Mouse (Mus musculus) left cerebral cortex, adult 2 months (tissue): Measurements from ENCODE around the gene Dennd2a. TPM values are rescaled to one million over a fixed set of nuclear protein-coding genes. Genes with fewer than 3 reads are reported as not detected.
"Not testable (repeated sequence)": the region's sequence is repeated elsewhere in the genome, so short reads cannot be mapped to it uniquely, and the experiment has no call there.

Experiments used
- DNase-seq, 2 experiments: peaks; one replicate each; pipeline ENCODE4 v3.0.0; 2021 to 2022; ENCODE audit warnings: low spot score in 2 of 2, mixed read lengths in 1 of 2; ENCODE audit errors: extremely low spot score in 1 of 2
- H3K27ac ChIP-seq: fragments of 200-600 bp; 2 replicates; pipeline ENCODE4 v1.8.1; 2022
- H3K4me3 ChIP-seq: fragments of 200-600 bp; 2 replicates; pipeline ENCODE4 v1.8.1; 2022
- CTCF ChIP-seq: fragments of 200-600 bp; IDR thresholded peaks from 2 replicates; pipeline ENCODE4 v1.8.1; 2022; ENCODE audit warnings: antibody characterized with exemption, mild to moderate bottlenecking, moderate library complexity
- intact Hi-C: fragments of 180-260 bp; cut with DNase I; formaldehyde crosslinking; loops from one replicate; pipeline ENCODE4 v1.15.1; 2025
- total RNA-seq, 2 experiments: library from RNA; stranded (reverse); gene quantifications; 2 replicates each; pipeline ENCODE4 v1.2.3; 2021

The Dennd2a gene
- total RNA-seq, 2 experiments from 2014 or later, result 23.2 to 25.3 TPM

DNA sequence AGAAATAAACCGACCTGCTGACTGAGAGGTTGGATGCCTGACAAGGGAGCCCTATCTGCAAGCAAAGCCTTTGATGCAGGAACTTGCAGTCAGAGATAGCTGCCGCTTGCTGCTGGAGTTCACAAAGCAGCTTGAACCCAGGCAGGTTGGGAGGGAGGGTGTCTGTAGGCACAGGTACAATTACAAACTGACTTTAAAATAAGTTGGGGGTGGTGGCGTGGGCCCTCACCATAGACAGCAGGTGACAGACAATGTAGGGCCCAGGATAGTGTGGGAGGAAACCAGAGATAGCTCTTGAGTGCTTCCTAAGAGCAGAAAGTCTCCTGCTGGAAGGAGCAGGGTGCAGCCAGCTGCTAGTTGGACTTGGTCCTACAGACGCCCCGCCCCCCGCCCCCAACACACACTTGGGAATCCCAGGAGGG, 134.5 kb downstream of the Dennd2a start:
- intact Hi-C loops, result no loop called here
- TF ChIP-seq CTCF, result no peak
- peak in 1 of 2 experiments; percentile 42 for DNase-seq
- no peak overlapping the region for H3K4me3 ChIP-seq
- no peak overlapping the region for H3K27ac ChIP-seq

DNA sequence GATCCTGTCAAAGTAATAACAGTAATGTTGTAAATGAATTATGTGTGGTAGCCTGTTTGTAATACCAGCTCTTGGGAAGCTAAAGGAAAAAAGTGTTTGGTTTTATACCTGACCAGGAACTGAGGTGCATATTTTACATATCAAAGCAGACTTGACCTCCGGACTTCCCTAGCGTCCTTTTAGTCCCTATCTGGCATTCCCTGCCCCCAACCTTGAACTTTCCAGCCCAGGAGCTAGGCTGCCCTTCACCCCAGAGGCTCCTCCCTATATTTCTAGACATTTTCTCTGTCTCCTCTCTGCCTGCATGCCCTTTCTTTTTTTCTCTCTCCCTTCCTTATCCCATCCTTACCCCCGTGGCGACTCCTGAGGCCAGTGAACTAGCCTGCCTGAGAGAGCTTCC, 136.8 kb downstream of the Dennd2a start:
- peak overlapping the region; percentile 97; the same call in 1 of the 2 replicates for H3K27ac ChIP-seq
- no peak for DNase-seq
- H3K4me3 ChIP-seq, result no peak overlapping the region
- no peak for TF ChIP-seq CTCF
- intact Hi-C loops, result no loop called here

DNA sequence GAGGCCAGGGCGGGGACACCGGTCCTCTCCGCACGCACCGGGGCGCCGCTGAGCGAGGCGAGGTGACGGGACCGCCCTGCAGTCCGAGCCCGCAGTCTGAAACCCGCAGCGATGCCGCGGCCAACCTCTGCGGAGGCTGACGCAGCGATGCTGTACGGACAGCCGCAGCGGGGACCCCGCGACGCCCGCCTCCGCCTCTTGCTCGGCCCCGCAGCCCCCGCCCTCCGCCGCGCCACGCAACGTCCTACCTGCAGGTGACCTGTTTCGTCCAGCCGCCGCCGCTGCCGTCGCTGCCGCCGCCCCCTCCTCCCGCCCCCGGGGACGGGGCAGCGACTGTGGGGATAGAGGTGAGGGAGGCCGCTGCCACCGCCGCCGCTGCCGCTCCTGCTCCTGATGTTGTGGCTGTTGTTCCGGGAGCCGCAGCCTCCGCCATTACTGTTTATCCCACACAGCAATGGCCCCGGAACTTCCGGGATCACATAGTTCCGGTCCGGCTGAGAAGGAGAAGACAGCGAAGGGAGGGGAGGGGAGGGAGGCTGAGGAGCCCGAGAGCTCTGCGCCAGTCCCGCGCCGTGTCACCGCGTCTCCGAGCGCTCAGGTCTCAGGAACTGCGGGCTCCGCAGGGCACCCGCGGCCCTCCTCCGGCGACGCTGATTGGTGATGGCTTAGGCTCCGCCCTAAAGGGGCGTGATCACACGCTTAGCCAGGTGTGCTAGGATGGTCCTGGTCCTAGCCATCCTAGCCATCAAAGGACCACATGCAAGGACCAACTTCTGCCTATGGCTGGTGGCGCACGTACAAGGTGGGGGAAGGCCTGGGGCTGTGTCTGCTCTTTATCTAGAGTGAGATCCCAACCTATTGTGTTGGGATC, 137.6 kb downstream of the Dennd2a start, which contains the start of gene Mkrn1:
TSS of gene Mkrn1 (minus strand) at position 612 of the 871 bp plus-strand sequence.
- H3K4me3 ChIP-seq, result peak within 1 kb of the TSS; percentile 86
- peak within 1 kb of the TSS; percentile 97 for H3K27ac ChIP-seq
- intact Hi-C loops, result loop anchor here (2.0 to 5.0 kb wide), 2 partner anchors 32 to 153 kb away; partner anchors contain the start of gene Adck2
- peak; percentile 85 for DNase-seq
- no peak; the same call in 1 of the 2 replicates for TF ChIP-seq CTCF

DNA sequence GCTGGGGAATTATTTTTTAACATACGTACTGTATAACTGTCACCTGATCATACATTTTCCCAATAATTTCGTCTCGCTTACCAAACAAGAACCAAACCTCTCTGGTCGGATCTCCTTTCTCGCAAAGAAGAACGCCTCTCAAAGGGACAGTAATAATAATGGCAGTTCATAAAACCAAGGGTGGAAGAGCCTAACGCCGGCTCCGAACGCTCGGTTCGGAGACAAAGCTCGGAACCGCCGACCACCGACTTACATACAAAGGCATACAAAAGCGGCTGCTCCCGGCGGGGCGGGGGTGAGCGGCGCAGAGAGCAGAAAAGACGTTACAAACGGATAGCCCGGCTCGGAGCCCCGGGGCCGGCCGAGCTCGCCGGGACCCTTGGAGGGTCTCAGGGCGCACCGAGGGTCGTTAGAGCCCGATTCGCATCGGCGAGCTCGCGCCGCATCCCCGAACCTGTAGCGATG, 138.2 kb downstream of the Dennd2a start:
- intact Hi-C loops, result loop anchor here (2.0 to 5.0 kb wide), 2 partner anchors 33 to 153 kb away; partner anchors contain the start of gene Adck2
- DNase-seq, result no peak
- H3K4me3 ChIP-seq, result peak overlapping the region; percentile 86
- no peak for TF ChIP-seq CTCF
- peak overlapping the region; percentile 97 for H3K27ac ChIP-seq

DNA sequence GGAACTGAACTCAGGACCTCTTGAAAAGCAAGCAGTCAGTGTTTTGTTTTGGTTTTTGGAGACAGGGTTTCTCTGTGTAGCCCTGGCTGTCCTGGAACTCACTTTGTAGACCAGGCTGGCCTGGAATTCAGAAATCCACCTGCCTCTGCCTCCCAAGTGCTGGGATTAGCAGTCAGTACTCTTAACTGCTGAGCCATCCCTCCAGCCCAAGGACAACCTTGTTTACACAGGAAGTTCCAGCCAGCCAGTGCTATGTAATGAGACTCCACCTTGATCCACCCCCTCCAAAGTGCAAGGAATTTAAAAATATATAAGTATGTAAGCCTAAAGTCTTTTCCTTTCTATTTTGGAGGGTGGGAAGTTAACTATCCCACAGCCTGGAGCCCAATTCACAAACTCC, 141.0 kb downstream of the Dennd2a start:
- DNase-seq, H3K4me3 ChIP-seq, H3K27ac ChIP-seq: not testable (repeated sequence)
- intact Hi-C loops, result loop anchor here (5.0 kb wide), 1 partner anchor 36 kb away; no protein-coding TSS in a partner anchor

DNA sequence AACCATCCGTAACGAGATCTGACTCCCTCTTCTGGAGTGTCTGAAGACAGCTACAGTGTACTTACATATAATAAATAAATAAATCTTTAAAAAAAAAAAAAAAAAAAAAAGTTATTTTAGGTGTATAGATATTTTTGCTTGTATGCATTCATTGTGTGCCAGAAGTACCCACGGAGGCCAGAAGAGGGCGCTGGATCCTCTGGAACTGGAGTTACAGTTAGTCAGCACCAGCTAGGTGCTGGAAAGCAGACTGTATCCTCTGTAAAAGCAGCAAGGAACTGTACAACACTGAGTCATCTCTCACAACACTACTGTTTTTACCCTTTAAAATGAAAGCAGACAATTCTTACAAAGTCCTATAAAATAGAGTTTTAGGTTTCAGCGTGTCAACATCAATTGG, 141.9 kb downstream of the Dennd2a start:
- Histone ChIP-seq H3K27ac (no peak overlapping the region; the same call in 1 of the 2 replicates), H3K4me3 (no peak overlapping the region)
- DNase-seq, result peak; percentile 59 to 77
- TF ChIP-seq CTCF, result peak; percentile 60
- intact Hi-C loops, result loop anchor here (5.0 kb wide), 1 partner anchor 37 kb away; no protein-coding TSS in a partner anchor

DNA sequence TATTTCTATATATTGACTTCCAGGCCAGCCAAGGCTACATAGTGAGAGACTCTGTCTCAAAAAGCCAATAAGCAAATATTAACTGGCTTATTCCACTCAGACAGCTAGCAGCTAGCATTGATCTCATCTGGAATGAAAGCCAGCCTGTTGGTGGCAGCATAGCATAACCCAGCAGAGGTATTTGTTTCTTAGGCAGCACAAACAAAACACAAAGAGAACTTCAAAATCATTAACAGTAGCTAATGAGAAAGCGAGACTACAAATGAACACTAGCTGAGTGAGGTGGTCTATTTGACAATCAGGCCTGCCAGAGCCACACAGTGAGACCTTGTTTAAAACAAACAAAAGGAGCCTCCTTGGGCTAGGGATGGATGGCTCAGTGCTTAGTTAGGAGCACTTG, 143.6 kb downstream of the Dennd2a start:
- no peak overlapping the region for H3K27ac ChIP-seq
- DNase-seq, result no peak
- H3K4me3 ChIP-seq, result no peak overlapping the region
- peak; percentile 37 for TF ChIP-seq CTCF
- intact Hi-C loops, result no loop called here

Other genes starting within 250 kb of the Dennd2a start
- gene Slc37a3, start 180.2 kb downstream of the Dennd2a start, total RNA-seq, result 10 to 100 TPM; 68.1 to 73.1 TPM
- gene Rab19, start 176.7 kb downstream of the Dennd2a start, total RNA-seq, result not detected
- gene Mkrn1, start 137.4 kb downstream of the Dennd2a start, total RNA-seq, result 100 to 1,000 TPM; 132 to 136 TPM
- 10 to 100 TPM; 26.6 to 29.1 TPM for gene Adck2, start 16.0 kb upstream of the Dennd2a start, total RNA-seq
- under 1 TPM in 1 of 2 experiments, not detected in 1; 0.79 TPM for gene Gm42420, start 27.9 kb upstream of the Dennd2a start, total RNA-seq
- gene Ndufb2, start 34.7 kb upstream of the Dennd2a start, total RNA-seq, result 100 to 1,000 TPM; 162 to 183 TPM
- 100 to 1,000 TPM; 119 to 123 TPM for gene Braf, start 167.6 kb upstream of the Dennd2a start, total RNA-seq